Mouse (Mus musculus) testis, adult 2 months (tissue): Measurements from ENCODE around the gene 1700020A23Rik. TPM values are rescaled to one million over a fixed set of nuclear protein-coding genes. Genes with fewer than 3 reads are reported as not detected.

Experiments
- H3K27ac ChIP-seq: fragments of 200-500 bp; 2 replicates; pipeline ENCODE4 v1.5.1; 2012; ENCODE audit warnings: low read depth, low read length; ENCODE audit not compliant: control insufficient read depth, insufficient read depth
- H3K27me3 ChIP-seq: fragments of 200-500 bp; 2 replicates; pipeline ENCODE4 v1.6.1; 2012; ENCODE audit warnings: mild to moderate bottlenecking, low read length, moderate library complexity; ENCODE audit not compliant: control insufficient read depth, insufficient read depth
- H3K36me3 ChIP-seq: fragments of 200-500 bp; 2 replicates; pipeline ENCODE4 v1.6.1; 2012; ENCODE audit warnings: mild to moderate bottlenecking, low read length; ENCODE audit not compliant: control insufficient read depth, insufficient read depth
- H3K4me1 ChIP-seq: fragments of 200-500 bp; 2 replicates; pipeline ENCODE4 v1.6.1; 2012; ENCODE audit warnings: low read length; ENCODE audit not compliant: control insufficient read depth, insufficient read depth
- H3K4me3 ChIP-seq: fragments of 200-500 bp; 2 replicates; pipeline ENCODE4 v1.5.1; 2012; ENCODE audit warnings: low read depth, mild to moderate bottlenecking, low read length, moderate library complexity, mixed read lengths; ENCODE audit not compliant: control insufficient read depth
- CTCF ChIP-seq: fragments of 200-500 bp; IDR thresholded peaks from 2 replicates; pipeline ENCODE4 v1.5.1; 2012; ENCODE audit warnings: low read depth, mild to moderate bottlenecking, inconsistent platforms, low read length, moderate library complexity; ENCODE audit not compliant: control insufficient read depth, insufficient read depth, insufficient replicate concordance
- POLR2A ChIP-seq: fragments of 200-500 bp; IDR thresholded peaks from 2 replicates; pipeline ENCODE4 v1.6.1; 2012; ENCODE audit warnings: low read depth, mild to moderate bottlenecking, inconsistent platforms, low read length, moderate library complexity; ENCODE audit not compliant: control insufficient read depth
- polyA plus RNA-seq: library from polyadenylated mRNA; depleted of rRNA; stranded (reverse); fragments of >200 nt; gene quantifications from 2 replicates; pipeline ENCODE4 v1.2.3, GENCODE M21; 2012; rRNA removed

Gene 1700020A23Rik
- polyA plus RNA-seq, 1 experiment: 316 TPM

GRCm38 (mm10) chr2:130452266-130452665, 47.2 kb downstream of the 1700020A23Rik start:
- Histone ChIP-seq H3K4me1 (peaks cover 9% of the 10 kb centered on the region), H3K36me3 (no peaks in the 10 kb centered on the region), H3K4me3 (no peak overlapping the region), H3K27ac (no peak overlapping the region), H3K27me3 (no peaks in the 10 kb centered on the region)
- TF ChIP-seq POLR2A (no peak), CTCF (no peak)

GRCm38 (mm10) chr2:130453421-130453820, 48.4 kb downstream of the 1700020A23Rik start:
- no peaks in the 10 kb centered on the region for H3K36me3 ChIP-seq
- peaks cover 9% of the 10 kb centered on the region for H3K4me1 ChIP-seq

GRCm38 (mm10) chr2:130454748-130455370, 49.8 kb downstream of the 1700020A23Rik start:
- Histone ChIP-seq H3K36me3 (no peaks in the 10 kb centered on the region), H3K27ac (no peak overlapping the region), H3K4me3 (no peak overlapping the region), H3K27me3 (no peaks in the 10 kb centered on the region), H3K4me1 (peaks cover 5% of the 10 kb centered on the region)
- no peak for TF ChIP-seq CTCF
- no peak for TF ChIP-seq POLR2A

More at GRCm38 (mm10) chr2:130453421-130453820, 48.4 kb downstream of the 1700020A23Rik start:
- Histone ChIP-seq H3K27me3 (no peaks in the 10 kb centered on the region), H3K4me3 (no peak overlapping the region), H3K27ac (no peak overlapping the region)
- no peak for TF ChIP-seq CTCF

Other genes with a start within 250 kb of the 1700020A23Rik start
- gene Snrpb, start 225.9 kb upstream of the 1700020A23Rik start, polyA plus RNA-seq: 102 and 117 TPM in 2 replicates
- gene Tmc2, start 210.1 kb upstream of the 1700020A23Rik start, polyA plus RNA-seq: 0.07 and 0.19 TPM in 2 replicates
- gene Nop56, start 130.8 kb upstream of the 1700020A23Rik start, polyA plus RNA-seq: 20.4 and 24.6 TPM in 2 replicates
- gene Idh3b, start 120.7 kb upstream of the 1700020A23Rik start, polyA plus RNA-seq: 148 and 153 TPM in 2 replicates
- gene Ebf4, start 110.1 kb upstream of the 1700020A23Rik start, polyA plus RNA-seq: 1.9 and 2.4 TPM in 2 replicates
- gene Cpxm1, start 7.7 kb upstream of the 1700020A23Rik start, polyA plus RNA-seq: 73.4 and 89.5 TPM in 2 replicates
- gene Gm28372, start within 50 bp of the 1700020A23Rik start, polyA plus RNA-seq: 0.57 and 0.99 TPM in 2 replicates
- 251 and 255 TPM in 2 replicates for gene Tmem239, start 1.2 kb downstream of the 1700020A23Rik start, polyA plus RNA-seq
- 45.6 and 55.8 TPM in 2 replicates for gene Vps16, start 19.1 kb downstream of the 1700020A23Rik start, polyA plus RNA-seq
- gene Pced1a, start 19.4 kb downstream of the 1700020A23Rik start, polyA plus RNA-seq: 46.3 and 48.0 TPM in 2 replicates
- 11.0 and 11.6 TPM in 2 replicates for gene Ptpra, start 45.0 kb downstream of the 1700020A23Rik start, polyA plus RNA-seq
- gene Mrps26, start 158.5 kb downstream of the 1700020A23Rik start, polyA plus RNA-seq: 22.4 and 30.2 TPM in 2 replicates
- gene Oxt, start 170.9 kb downstream of the 1700020A23Rik start, polyA plus RNA-seq: not detected in 2 replicates
- gene Avp, start 177.3 kb downstream of the 1700020A23Rik start, polyA plus RNA-seq: not detected in 2 replicates
- gene Fastkd5, start 224.8 kb downstream of the 1700020A23Rik start, polyA plus RNA-seq: 1.2 and 1.6 TPM in 2 replicates
- gene Ubox5, start 224.8 kb downstream of the 1700020A23Rik start, polyA plus RNA-seq: 7.7 and 8.0 TPM in 2 replicates
- gene Lzts3, start 237.5 kb downstream of the 1700020A23Rik start, polyA plus RNA-seq: 3.6 and 4.3 TPM in 2 replicates